Mouse (Mus musculus) lung, postnatal 0 days (tissue): ENCODE measurements around the gene Nat8f7. TPM values are rescaled to one million over a fixed set of nuclear protein-coding genes. Genes with fewer than 3 reads are reported as not detected.
"Not testable (repeated sequence)": the region's sequence is repeated elsewhere in the genome, so short reads cannot be mapped to it uniquely, and the experiment has no call there.

Source experiments
- ATAC-seq: fragments of 200-750 bp; cut with Nextera tagmentation; 2 replicates; pipeline ENCODE4 v1.8.0; 2017; ENCODE audit warnings: moderate library complexity
- DNase-seq: peaks from one replicate; pipeline ENCODE4 v3.0.0-alpha.2; 2016; ENCODE audit warnings: low spot score
- H3K27ac ChIP-seq: fragments of 300-500 bp; sonication (generic); 2 replicates; pipeline ENCODE4 v1.5.1; 2014; ENCODE audit warnings: antibody characterized with exemption, mild to moderate bottlenecking, low read length, mixed read lengths
- H3K27me3 ChIP-seq: fragments of 300-500 bp; sonication (generic); replicated peaks from 2 replicates; pipeline ENCODE4 v1.6.1; 2014; ENCODE audit warnings: low read length, mixed read lengths; ENCODE audit not compliant: insufficient read depth
- H3K36me3 ChIP-seq: fragments of 300-500 bp; sonication (generic); 2 replicates; pipeline ENCODE4 v1.6.1; 2014; ENCODE audit warnings: low read length, mixed read lengths; ENCODE audit not compliant: insufficient read depth
- H3K4me1 ChIP-seq: fragments of 300-500 bp; sonication (generic); 2 replicates; pipeline ENCODE4 v1.6.1; 2014; ENCODE audit warnings: antibody characterized with exemption, low read depth, low read length, mixed read lengths; ENCODE audit not compliant: insufficient read depth
- H3K4me2 ChIP-seq: fragments of 300-500 bp; sonication (generic); replicated peaks from 2 replicates; pipeline ENCODE4 v1.6.1; 2014; ENCODE audit warnings: low read depth, mild to moderate bottlenecking, low read length, moderate library complexity, mixed read lengths
- H3K4me3 ChIP-seq: fragments of 300-500 bp; sonication (generic); 2 replicates; pipeline ENCODE4 v1.5.1; 2014; ENCODE audit warnings: low read depth, low read length
- H3K9ac ChIP-seq: fragments of 300-500 bp; sonication (generic); replicated peaks from 2 replicates; pipeline ENCODE4 v1.6.1; 2014; ENCODE audit warnings: low read depth, mild to moderate bottlenecking
- H3K9me3 ChIP-seq: fragments of 300-500 bp; sonication (generic); 2 replicates; pipeline ENCODE4 v1.6.1; 2016; ENCODE audit warnings: low read length, mixed read lengths
- CTCF ChIP-seq: IDR thresholded peaks from 2 replicates; pipeline ENCODE4 v1.5.1; 2016; ENCODE audit warnings: antibody characterized with exemption, mild to moderate bottlenecking
- WGBS: fragments of 180-500 bp; shearing (Covaris S2); extraction: QIAGEN DNeasy Blood & Tissue Kit; methylation state at CpG from one replicate; pipeline ENCODE4 v1.1.7; 2014; 5-methylcytosine and 5-hydroxymethylcytosine counted together
- microRNA-seq: library from miRNA; unstranded; fragments of <30 nt; microRNA quantifications from one replicate; pipeline ENCODE4, GENCODE M21; 2016
- polyA plus RNA-seq: library from polyadenylated mRNA; unstranded; fragments of >200 nt; fragmentation: Nextera tagmentation; extraction: Ambion mirVana; gene quantifications from 2 replicates; pipeline ENCODE4 v1.2.1, GENCODE M21; 2015

Nat8f7 gene
- not detected in 2 replicates for polyA plus RNA-seq

DNA sequence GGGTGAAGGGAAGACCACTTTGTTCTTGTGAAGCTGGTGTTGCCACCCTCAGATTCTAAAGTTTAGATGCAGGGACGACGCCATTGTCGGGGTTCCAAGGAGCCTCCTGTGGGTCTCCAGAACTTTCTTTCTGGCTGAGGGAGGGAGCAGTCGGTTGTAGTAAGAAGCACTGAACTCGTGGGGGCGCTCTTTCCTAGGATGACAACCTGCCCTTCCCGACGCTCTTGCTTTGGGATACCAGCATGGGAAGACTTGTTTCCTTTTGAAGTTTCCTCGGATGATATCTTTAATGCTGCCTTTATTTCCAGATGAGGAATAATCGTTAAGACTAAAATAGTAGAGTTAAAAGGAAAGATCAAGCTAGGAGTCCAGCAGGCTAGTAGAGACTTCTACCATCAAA, at the start of gene Nat8f7:
TSS of gene Nat8f7 (minus strand) at position 101 of the 400 bp plus-strand sequence.
- not testable (repeated sequence) for DNase-seq, H3K9ac ChIP-seq, H3K36me3 ChIP-seq, H3K27me3 ChIP-seq, H3K4me1 ChIP-seq, ATAC-seq, H3K9me3 ChIP-seq, H3K27ac ChIP-seq, H3K4me3 ChIP-seq, H3K4me2 ChIP-seq
- TF ChIP-seq CTCF, result peak; percentile 13
- 70% methylated on average over 10 of the region's 10 CpGs for WGBS

- H3K4me2 ChIP-seq, H3K4me3 ChIP-seq, H3K9me3 ChIP-seq, H3K27ac ChIP-seq, ATAC-seq, H3K27me3 ChIP-seq, H3K36me3 ChIP-seq, H3K9ac ChIP-seq, H3K4me1 ChIP-seq, DNase-seq: not testable (repeated sequence)
- 86% methylated on average over 1 of the region's 2 CpGs for WGBS
Measured at GRCm38 (mm10) chr6:85762678-85763077, 49.7 kb upstream of the Nat8f7 start.

- not testable (repeated sequence) for H3K27ac ChIP-seq, H3K4me1 ChIP-seq, H3K9me3 ChIP-seq, DNase-seq, H3K4me3 ChIP-seq, H3K4me2 ChIP-seq, H3K36me3 ChIP-seq, H3K27me3 ChIP-seq, H3K9ac ChIP-seq
- ATAC-seq, result peak; percentile 87
- 30% methylated on average over 3 of the region's 6 CpGs for WGBS
Measured at GRCm38 (mm10) chr6:85755705-85756249, 42.8 kb upstream of the Nat8f7 start.

DNA sequence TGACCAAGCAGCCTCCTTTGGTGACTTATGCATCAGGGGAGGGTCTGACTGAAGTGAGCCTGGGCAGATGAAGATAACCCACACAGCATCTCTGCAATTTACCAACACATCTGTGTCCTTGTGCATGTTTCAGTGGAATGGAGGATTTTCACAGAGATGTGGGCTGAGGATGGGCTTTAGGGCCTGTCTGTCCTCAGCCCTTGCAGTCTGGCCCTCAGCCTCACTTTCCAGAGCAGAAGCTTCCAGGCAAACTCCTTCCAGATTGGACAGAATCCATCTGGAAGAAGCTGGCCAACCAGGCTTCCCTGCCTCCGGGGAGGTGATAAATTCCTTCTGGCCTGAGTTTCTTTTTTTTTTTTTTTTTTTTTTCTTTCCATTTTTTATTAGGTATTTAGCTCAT, 3.4 kb downstream of the Nat8f7 start:
- WGBS, result no CpG with 5 or more reads among the region's 1 CpGs
- H3K4me3 ChIP-seq, ATAC-seq: not testable (repeated sequence)

DNA sequence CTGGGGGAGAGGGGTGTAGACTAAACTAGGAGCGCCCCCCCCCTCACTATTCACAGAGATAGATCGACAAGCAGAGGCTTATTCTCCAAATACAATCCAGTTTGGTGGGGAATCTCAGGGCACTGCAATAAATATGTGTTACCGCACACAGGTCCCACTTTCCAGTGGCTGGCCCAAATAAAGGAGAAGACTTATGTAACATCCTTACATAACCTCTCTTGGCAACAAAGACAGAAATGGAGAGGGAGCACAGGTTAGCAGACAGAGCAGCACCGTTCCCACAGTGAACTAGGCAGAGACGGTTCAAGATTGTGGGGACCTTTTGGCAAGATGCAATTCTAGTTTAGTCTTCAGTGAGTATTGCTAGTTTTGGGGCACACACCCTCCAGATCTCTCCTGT, 3.8 kb downstream of the Nat8f7 start:
- not testable (repeated sequence) for H3K9ac ChIP-seq, H3K4me1 ChIP-seq, H3K36me3 ChIP-seq, H3K4me3 ChIP-seq, H3K27ac ChIP-seq, ATAC-seq, DNase-seq, H3K4me2 ChIP-seq, H3K27me3 ChIP-seq, H3K9me3 ChIP-seq
- WGBS, result 83% methylated on average over 5 of the region's 5 CpGs

More for the DNA sequence above, 3.4 kb downstream of the Nat8f7 start:
- H3K27ac ChIP-seq, H3K27me3 ChIP-seq, H3K4me2 ChIP-seq, H3K9me3 ChIP-seq, DNase-seq, H3K36me3 ChIP-seq, H3K4me1 ChIP-seq, H3K9ac ChIP-seq: not testable (repeated sequence)

DNA sequence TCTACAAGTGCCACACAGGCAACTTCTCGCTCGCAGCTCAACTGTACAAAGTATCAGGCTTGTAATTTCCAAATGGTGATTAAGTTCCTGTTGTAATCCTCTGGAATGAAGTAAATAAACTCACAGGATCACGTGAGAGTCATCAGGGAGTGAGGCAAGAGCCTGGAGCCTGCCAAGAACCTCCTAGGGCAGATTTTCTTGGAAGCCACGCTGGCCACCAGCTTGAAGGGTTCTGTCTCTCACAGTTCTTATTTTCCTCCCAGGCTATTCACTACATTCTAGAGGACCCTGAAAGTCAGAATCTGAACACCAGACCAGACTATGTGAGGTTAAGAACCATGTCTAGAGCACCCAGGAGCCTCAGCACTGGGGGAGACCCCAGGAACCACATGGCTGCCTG, 11.1 kb downstream of the Nat8f7 start:
- not testable (repeated sequence) for H3K4me3 ChIP-seq, H3K36me3 ChIP-seq, H3K27ac ChIP-seq, H3K27me3 ChIP-seq, H3K4me2 ChIP-seq, H3K4me1 ChIP-seq, H3K9me3 ChIP-seq, H3K9ac ChIP-seq
- 26% methylated on average over 2 of the region's 4 CpGs for WGBS
- ATAC-seq (peak; percentile 93), DNase-seq (peak; percentile 68)

Small RNAs within 50 kb of the gene (microRNA-seq; reads per million reads assigned to microRNA genes)
- gene Gm27317, result not detected

Other genes with a start within 250 kb of the Nat8f7 start
- gene Fbxo41, start 210.2 kb downstream of the Nat8f7 start, polyA plus RNA-seq, result 0.02 TPM in 1 of 2 replicates, not detected in the other
- not detected in 2 replicates for gene Egr4, start 199.6 kb downstream of the Nat8f7 start, polyA plus RNA-seq
- 1.2 and 1.5 TPM in 2 replicates for gene Alms1, start 125.7 kb downstream of the Nat8f7 start, polyA plus RNA-seq
- not detected in 2 replicates for gene Nat8f3, start 52.5 kb upstream of the Nat8f7 start, polyA plus RNA-seq
- not detected in 2 replicates for gene Nat8f6, start 107.7 kb upstream of the Nat8f7 start, polyA plus RNA-seq
- 0.19 TPM in 1 of 2 replicates, not detected in the other for gene Nat8f5, start 107.8 kb upstream of the Nat8f7 start, polyA plus RNA-seq
- not detected in 2 replicates for gene Nat8, start 118.9 kb upstream of the Nat8f7 start, polyA plus RNA-seq
- gene Nat8f2, start 156.0 kb upstream of the Nat8f7 start, polyA plus RNA-seq, result not detected in 2 replicates
- 2.6 and 2.7 TPM in 2 replicates for gene Nat8f4, start 191.7 kb upstream of the Nat8f7 start, polyA plus RNA-seq
- gene Tprkb, start 198.7 kb upstream of the Nat8f7 start, polyA plus RNA-seq, result 23.8 and 26.2 TPM in 2 replicates
- gene Nat8f1, start 202.5 kb upstream of the Nat8f7 start, polyA plus RNA-seq, result 8.0 and 11.2 TPM in 2 replicates
- gene Dusp11, start 248.5 kb upstream of the Nat8f7 start, polyA plus RNA-seq, result 32.0 and 44.3 TPM in 2 replicates